Mouse (Mus musculus) induced T-regulatory cell, adult 2 months (primary cell): ENCODE measurements around the gene Gm3383.
"Not testable (repeated sequence)": the region's sequence is repeated elsewhere in the genome, so short reads cannot be mapped to it uniquely, and the experiment has no call there.

Experiments used
- DNase-seq: peaks from one replicate; pipeline ENCODE4 v3.0.0-alpha.2; 2012; ENCODE audit warnings: low read depth

Gene Gm3383

DNA sequence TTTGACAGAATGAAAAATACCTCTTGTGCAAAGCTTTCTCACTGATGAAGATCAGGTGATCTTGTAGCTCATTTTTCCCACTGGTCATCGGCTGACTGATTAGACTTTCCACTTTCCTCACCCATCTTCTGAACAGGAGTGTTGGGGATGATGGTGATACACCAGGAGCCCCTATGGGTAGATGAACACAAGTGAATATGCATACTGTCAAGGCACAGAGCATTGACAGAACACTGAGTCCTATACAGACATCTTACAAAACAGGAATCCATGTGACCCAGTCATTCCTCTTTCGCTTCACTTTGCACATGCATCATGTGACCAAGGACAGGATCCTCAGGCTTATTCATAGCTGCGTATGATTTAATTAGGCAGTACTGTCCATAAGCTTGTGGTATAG, at the start of gene Gm3383:
Gene Gm3383 (minus strand): TSS at position 101 of the 400 bp plus-strand sequence.
- DNase-seq, result not testable (repeated sequence)

DNA sequence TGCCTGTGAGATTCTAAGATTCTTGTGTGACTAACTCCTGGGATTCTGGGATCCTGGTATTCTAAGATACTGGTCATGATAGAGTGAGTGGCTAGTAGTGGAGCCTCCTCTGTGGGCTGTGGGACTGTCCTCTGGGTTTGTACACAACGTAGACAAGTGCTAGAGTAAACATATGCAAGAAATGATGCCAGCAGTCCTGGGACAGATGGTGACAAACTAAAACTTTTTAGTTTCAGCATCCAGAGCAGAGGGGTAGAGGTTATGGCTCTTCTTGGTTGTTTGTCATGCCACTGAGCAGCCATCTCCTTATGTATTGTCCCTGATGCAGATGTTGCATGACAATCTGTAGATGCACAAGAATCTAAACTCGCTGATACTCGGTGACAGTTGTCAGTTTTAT, 48.1 kb upstream of the Gm3383 start:
- not testable (repeated sequence) for DNase-seq

DNA sequence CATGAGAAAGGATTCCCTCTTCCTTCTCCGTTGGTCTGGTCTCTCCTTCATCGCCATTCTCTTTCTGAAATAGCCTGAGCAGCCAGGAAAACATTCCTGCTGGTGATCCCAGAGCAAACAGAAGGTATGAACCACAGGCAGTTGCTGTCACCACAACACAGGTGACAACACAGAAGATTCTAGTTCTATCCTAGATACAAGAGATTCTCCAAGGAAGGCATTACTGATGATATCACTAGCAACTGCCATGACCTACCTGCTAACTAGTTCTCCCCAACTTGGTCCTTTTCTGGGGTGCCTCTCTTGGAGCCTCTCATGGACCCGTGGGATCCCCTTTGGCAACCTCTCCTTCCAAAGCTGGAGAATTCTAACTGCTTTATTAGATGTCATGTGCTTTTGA, 22.4 kb upstream of the Gm3383 start, which contains the start of gene Gm3424:
Gene Gm3424 (minus strand): TSS at position 101 of the 400 bp plus-strand sequence.
- DNase-seq, result not testable (repeated sequence)

DNA sequence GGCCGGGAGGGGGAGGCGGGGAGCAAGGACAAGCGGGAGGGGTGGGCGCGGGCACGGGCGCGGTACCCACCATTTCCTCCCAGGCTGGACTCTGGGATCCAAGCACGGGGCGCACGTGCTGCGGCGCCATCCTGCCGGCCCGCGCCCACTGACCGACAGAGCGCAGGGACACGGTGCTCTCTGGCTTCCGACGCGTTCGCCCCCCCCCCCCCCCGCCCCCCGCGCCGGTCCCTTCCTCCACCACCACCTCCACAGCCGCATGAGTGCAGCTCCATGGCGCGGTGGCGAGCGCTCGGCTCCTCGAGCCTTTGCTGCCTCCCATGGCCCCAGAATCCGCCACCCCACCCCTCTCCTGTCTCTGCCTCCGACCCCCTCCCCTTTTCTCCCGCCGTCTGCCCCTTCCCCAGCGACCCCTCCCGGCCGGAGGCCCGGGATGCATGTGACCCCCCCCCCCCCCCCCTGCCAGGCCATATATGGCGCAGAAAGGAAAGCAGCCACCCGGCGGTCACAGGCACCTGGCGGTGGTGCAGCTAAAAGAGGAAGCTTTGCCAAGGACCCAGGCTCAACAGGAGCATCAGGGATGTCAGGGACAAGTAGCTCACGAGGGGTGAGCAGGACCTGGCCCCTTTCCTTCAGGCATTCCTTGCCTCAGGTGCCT, 5.0 kb upstream of the Gm3383 start:
- not testable (repeated sequence) for DNase-seq

DNA sequence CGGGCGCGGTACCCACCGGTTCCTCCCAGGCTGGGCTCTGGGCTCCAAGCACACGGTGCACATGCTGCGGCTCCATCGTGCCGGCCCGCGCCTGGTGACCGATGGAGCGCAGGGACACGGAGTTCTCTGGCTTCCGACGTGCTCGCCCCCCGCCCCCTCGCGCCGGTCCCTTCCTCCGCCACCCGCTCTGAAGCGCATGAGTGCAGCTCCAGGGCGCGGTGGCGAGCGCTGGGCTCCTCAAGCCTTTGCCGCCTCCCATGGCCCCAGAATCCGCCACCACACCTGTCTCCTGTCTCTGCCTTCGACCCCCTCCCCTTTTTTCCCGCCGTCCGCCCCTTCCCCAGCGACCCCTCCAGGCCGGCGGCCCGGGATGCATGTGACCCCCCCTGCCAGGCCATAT, 66.3 kb downstream of the Gm3383 start, which contains the start of gene Gm3373:
Gene Gm3373 (minus strand): TSS at position 101 of the 400 bp plus-strand sequence.
- not testable (repeated sequence) for DNase-seq

DNA sequence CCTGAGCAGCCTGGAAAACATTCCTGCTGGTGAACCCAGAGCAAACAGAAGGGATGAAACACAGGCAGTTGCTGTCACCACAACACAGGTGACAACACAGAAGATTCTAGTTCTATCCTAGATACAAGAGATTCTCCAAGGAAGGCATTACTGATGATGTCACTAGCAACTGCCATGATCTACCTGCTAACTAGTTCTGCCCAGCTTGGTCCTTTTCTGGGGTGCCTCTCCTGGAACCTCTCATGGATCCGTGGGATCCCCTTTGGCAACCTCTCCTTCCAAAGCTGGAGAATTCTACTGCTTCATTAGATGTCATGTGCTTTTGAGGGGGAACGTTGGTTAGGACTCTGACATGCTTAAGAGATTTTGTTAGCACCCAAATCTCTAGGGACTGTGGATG, 120.4 kb downstream of the Gm3383 start, which contains the start of gene Gm9603:
Gene Gm9603 (minus strand): TSS at position 101 of the 400 bp plus-strand sequence.
- DNase-seq, result not testable (repeated sequence)

DNA sequence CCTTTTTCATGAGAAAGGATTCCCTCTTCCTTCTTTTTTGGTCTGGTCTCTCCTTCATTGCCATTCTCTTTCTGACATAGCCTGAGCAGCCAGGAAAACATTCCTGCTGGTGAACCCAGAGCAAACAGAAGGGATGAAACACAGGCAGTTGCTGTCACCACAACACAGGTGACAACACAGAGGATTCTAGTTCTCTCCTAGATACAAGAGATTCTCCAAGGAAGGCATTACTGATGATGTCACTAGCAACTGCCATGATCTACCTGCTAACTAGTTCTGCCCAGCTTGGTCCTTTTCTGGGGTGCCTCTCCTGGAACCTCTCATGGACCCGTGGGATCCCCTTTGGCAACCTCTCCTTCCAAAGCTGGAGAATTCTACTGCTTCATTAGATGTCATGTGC, 174.9 kb downstream of the Gm3383 start, which contains the start of gene Gm8265:
Gene Gm8265 (minus strand): TSS at position 101 of the 400 bp plus-strand sequence.
- DNase-seq, result not testable (repeated sequence)
